Mouse (Mus musculus) adrenal gland, postnatal 36 days (tissue): ENCODE data around the gene Reep1. TPM values are rescaled to one million over a fixed set of nuclear protein-coding genes. Genes with fewer than 3 reads are reported as not detected.

Experiments used
- DNase-seq, 2 experiments: peaks; one replicate each; pipeline ENCODE4 v3.0.0; 2021; ENCODE audit warnings: mixed read lengths in 1 of 2
- total RNA-seq, 2 experiments: library from RNA; stranded (reverse); gene quantifications; 2 replicates each; pipeline ENCODE4 v1.2.3; 2021

Gene Reep1
- total RNA-seq, 2 experiments from 2014 or later = 5.0 to 7.1 TPM

DNA sequence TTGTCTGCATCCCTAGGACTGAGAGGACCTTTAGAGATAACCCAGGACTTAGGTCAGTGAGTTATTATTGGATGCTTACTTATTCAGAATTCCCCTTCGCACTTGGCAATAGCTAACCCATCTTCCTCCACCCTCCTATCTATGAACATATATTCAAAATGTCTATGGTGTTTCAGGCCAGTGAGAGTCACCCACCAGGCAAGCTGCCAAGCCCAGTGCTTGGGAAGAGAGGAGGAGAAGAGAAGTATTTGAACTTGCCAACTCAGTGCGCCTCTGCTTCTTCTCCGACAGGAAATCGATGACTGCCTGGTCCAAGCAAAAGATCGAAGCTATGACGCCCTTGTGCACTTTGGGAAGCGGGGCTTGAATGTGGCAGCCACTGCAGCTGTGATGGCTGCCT, 73.1 kb downstream of the Reep1 start:
- no peak for DNase-seq

- DNase-seq = peak; percentile 27 to 35
These were observed 75.8 kb downstream of the Reep1 start for GRCm38 (mm10) chr6:71783165-71783564.

DNA sequence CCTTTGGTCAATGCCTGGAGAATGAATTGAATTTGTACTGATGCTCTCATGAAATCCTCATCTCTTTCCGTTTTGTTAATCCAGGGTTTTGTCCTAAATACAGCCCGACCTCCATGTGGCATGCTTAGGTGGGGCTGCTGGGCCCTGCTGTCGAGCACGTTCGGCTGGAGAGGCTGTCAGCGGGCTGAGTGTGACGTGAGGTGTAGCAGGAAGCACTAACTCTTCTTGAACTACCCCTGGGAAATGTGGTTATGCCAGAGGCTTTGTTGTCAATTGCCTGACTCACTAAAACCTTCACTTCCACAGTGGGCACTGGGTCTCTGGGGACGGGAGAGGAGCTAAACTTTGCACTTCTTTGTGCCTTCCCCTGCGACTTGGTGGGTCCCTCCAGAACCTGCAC, 81.0 kb downstream of the Reep1 start:
- DNase-seq = no peak

DNA sequence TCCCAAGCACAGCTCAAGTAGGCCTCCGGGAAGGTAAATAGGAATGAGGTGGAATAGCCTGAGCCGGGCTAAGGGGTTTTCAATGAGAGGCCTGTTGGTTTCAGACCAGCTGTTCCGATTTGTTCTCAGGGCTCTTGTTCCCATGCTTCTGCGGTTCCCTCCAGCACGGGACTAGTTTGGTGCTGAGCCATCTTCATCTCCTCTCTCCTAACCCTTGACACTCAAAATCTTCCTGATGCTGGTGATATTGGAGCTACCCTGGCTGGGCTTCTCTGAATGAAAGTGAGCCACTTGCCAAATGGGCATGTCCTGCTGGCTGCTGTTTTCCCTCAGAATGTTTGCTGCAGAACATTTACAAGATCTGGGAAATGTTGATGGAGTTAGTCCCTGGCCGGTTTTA, 84.4 kb downstream of the Reep1 start:
- DNase-seq = no peak

GRCm38 (mm10) chr6:71799391-71799790, 92.0 kb downstream of the Reep1 start:
- DNase-seq = peak; percentile 32 to 35

GRCm38 (mm10) chr6:71801011-71801713, 93.8 kb downstream of the Reep1 start:
- no peak for DNase-seq

- DNase-seq = no peak
These were observed 94.3 kb downstream of the Reep1 start for GRCm38 (mm10) chr6:71801714-71802094.

DNA sequence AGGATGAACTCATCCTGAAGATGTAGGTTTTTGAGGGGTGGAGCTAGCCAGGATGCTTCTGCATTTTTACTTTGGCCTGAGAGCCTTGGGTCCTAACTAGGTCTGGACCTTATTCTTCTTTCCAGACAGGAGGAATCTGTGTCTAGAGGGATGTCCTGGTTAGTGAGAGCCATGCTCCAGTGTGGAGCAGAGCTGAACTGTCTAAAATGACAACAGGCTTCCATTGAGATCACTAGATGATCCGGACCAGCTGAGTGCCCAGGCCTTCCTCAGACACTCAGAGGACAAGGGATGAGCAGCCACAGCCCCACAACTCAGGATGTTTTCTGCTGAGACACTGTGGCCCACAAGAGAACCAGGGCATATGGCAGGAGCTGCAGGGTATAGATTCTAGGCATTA, 96.2 kb downstream of the Reep1 start:
- DNase-seq = no peak

- peak; percentile 73 to 85 for DNase-seq
These were observed 96.9 kb downstream of the Reep1 start for GRCm38 (mm10) chr6:71804061-71804829.

- no peak for DNase-seq
These were observed 99.4 kb downstream of the Reep1 start for GRCm38 (mm10) chr6:71806713-71807112.

DNA sequence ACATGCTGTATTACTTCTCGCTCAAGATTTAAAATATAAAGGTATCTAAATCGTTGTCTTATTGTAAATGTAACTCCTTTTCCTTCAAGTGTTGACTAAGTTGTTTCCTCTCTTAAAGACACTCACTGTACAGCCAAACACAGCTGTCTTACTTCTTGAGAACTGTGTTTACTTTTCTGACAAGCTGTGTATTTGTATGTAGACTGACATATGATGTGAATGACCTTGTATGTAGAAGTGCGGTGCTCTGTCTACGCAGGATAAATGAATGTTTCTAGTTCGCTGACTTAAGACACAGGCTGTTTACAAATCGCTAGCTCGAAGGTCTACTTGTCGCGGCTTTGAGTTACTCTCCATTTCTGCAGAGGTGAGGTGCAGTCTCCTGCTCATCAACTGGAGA, 102.5 kb downstream of the Reep1 start:
- no peak for DNase-seq

- no peak for DNase-seq
These were observed 105.5 kb downstream of the Reep1 start for GRCm38 (mm10) chr6:71812820-71813219.

GRCm38 (mm10) chr6:71819764-71820292, 112.5 kb downstream of the Reep1 start:
- no peak for DNase-seq

- no peak for DNase-seq
These were observed 115.7 kb downstream of the Reep1 start for GRCm38 (mm10) chr6:71823085-71823484.

DNA sequence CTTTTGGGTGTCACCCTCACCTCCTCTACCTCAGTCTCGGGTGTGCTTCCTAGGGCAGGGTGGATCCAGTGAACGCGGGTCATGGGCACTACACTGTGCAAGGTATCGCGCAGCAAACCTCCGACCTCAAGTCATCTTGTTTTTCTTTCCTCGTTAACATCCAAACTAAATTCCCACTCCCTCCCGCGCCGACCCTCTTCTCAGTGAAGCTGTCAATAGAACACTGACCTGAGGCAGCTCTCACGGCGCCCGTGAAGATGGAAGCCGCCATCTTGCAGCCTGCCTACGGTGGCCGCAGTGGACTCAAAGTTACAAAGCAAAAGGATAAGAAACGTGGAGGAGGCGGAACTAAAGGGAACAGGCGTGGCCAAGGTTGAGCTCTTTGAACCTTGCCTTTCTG, 116.1 kb downstream of the Reep1 start:
- DNase-seq = peak; percentile 92

GRCm38 (mm10) chr6:71823961-71824360, 116.6 kb downstream of the Reep1 start:
- no peak for DNase-seq

GRCm38 (mm10) chr6:71826869-71827268, 119.5 kb downstream of the Reep1 start, which contains the start of gene Mrpl35:
TSS of gene Mrpl35 (minus strand) at chr6:71826969.
- no peak for DNase-seq

- no peak for DNase-seq
These were observed 122.4 kb downstream of the Reep1 start for GRCm38 (mm10) chr6:71829768-71830167.

- peak; percentile 99 for DNase-seq
These were observed 123.6 kb downstream of the Reep1 start, which contains the start of gene Immt for GRCm38 (mm10) chr6:71830690-71831580. TSS of gene Immt (plus strand) at chr6:71831331.

DNA sequence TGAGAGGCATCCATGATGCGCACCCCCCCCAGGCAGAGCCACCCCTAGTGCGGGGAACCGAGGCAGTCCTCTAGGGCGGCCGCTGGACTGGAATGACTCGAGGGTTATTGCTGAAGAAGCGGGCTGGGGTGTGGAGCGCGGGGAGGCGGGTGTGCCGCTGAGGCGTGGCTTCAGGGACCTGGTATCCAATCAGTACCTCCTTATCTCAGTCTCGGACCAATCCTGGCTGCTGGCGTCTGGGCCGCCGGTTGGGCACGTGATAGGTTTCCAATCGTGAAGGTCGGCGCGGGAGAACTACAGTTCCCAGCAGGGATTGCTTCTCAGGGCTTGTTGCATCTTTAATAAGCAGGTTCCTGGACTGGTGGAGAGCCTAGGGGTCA, 124.2 kb downstream of the Reep1 start:
- DNase-seq = peak; percentile 96

- DNase-seq = no peak
These were observed 129.4 kb downstream of the Reep1 start for GRCm38 (mm10) chr6:71836811-71837210.

- no peak for DNase-seq
These were observed 132.5 kb downstream of the Reep1 start for GRCm38 (mm10) chr6:71839815-71840214.
